Mouse (Mus musculus) midbrain, postnatal 0 days (tissue): ENCODE data around the gene Megf11. TPM values are rescaled to one million over a fixed set of nuclear protein-coding genes. Genes with fewer than 3 reads are reported as not detected.
A peak's percentile ranks its signal among the peaks of the same experiment; 100 is the strongest.

Source experiments
- ATAC-seq: fragments of 200-750 bp; cut with Nextera tagmentation; 2 replicates; pipeline ENCODE4 v1.8.0; 2017; ENCODE audit warnings: moderate number of reproducible peaks, mild to moderate bottlenecking, moderate TSS enrichment, moderate library complexity; ENCODE audit not compliant: low FRiP score
- DNase-seq: peaks from one replicate; pipeline ENCODE4 v3.0.0-alpha.2; 2015; ENCODE audit warnings: low spot score
- H3K27ac ChIP-seq: fragments of 300-500 bp; sonication (generic); 2 replicates; pipeline ENCODE4 v1.5.1; 2014; ENCODE audit warnings: low read depth, mild to moderate bottlenecking, low read length, mixed read lengths
- H3K27me3 ChIP-seq: fragments of 300-500 bp; sonication (generic); 2 replicates; pipeline ENCODE4 v1.6.1; 2014; ENCODE audit warnings: low read length, control low read depth, mixed read lengths; ENCODE audit not compliant: insufficient read depth
- H3K36me3 ChIP-seq: fragments of 300-500 bp; sonication (generic); 2 replicates; pipeline ENCODE4 v1.6.1; 2014; ENCODE audit warnings: low read length, control low read depth, mixed read lengths; ENCODE audit not compliant: insufficient read depth
- H3K4me1 ChIP-seq: fragments of 300-500 bp; sonication (generic); 2 replicates; pipeline ENCODE4 v1.6.1; 2014; ENCODE audit warnings: mild to moderate bottlenecking, control low read depth, antibody characterized with exemption, low read length, mixed read lengths; ENCODE audit not compliant: insufficient read depth
- H3K4me2 ChIP-seq: fragments of 300-500 bp; sonication (generic); 2 replicates; pipeline ENCODE4 v1.6.1; 2014; ENCODE audit warnings: low read depth, mild to moderate bottlenecking, low read length, mixed read lengths; ENCODE audit not compliant: poor library complexity, severe bottlenecking
- H3K4me3 ChIP-seq: fragments of 300-500 bp; sonication (generic); 2 replicates; pipeline ENCODE4 v1.5.1; 2014; ENCODE audit warnings: low read depth, mild to moderate bottlenecking, low read length, moderate library complexity
- H3K9ac ChIP-seq: fragments of 300-500 bp; sonication (generic); replicated peaks from 2 replicates; pipeline ENCODE4 v1.6.1; 2014; ENCODE audit warnings: mild to moderate bottlenecking, low read length, moderate library complexity, mixed read lengths; ENCODE audit not compliant: poor library complexity, severe bottlenecking
- H3K9me3 ChIP-seq: fragments of 300-500 bp; sonication (generic); 2 replicates; pipeline ENCODE4 v1.6.1; 2016; ENCODE audit warnings: low read length, control low read depth
- CTCF ChIP-seq: IDR thresholded peaks from 2 replicates; pipeline ENCODE4 v1.5.1; 2016; ENCODE audit warnings: antibody characterized with exemption, mild to moderate bottlenecking
- WGBS: fragments of 180-500 bp; shearing (Covaris S2); extraction: QIAGEN DNeasy Blood & Tissue Kit; methylation state at CpG from one replicate; pipeline ENCODE4 v1.1.7; 2014; 5-methylcytosine and 5-hydroxymethylcytosine counted together
- polyA plus RNA-seq: library from polyadenylated mRNA; unstranded; fragments of >200 nt; fragmentation: Nextera tagmentation; extraction: Ambion mirVana; gene quantifications from 2 replicates; pipeline ENCODE4 v1.2.1, GENCODE M21; 2015
- total RNA-seq: library from RNA; depleted of rRNA; stranded (reverse); fragments of >200 nt; gene quantifications from 2 replicates; pipeline ENCODE4 v1.2.3, GENCODE M21; 2014

Gene Megf11
- total and polyA plus RNA-seq, 2 experiments from 2014 or later, result 17.7 to 41.8 TPM

GRCm38 (mm10) chr9:64447522-64447921 lies 62.1 kb downstream of the Megf11 start:
- H3K9me3 ChIP-seq, result no peaks in the 10 kb centered on the region
- peak overlapping the region; percentile 32; the same call in 1 of the 2 replicates for H3K27ac ChIP-seq
- H3K4me1 ChIP-seq, result peaks cover 6% of the 10 kb centered on the region; the same call in 1 of the 2 replicates
- H3K4me2 ChIP-seq, result no peak overlapping the region
- peak; percentile 38 for DNase-seq
- WGBS, result 35% methylated on average over 6 of the region's 6 CpGs
- TF ChIP-seq CTCF, result no peak
- H3K9ac ChIP-seq, result no peak overlapping the region; the same call in 1 of the 2 replicates
- H3K36me3 ChIP-seq, result no peaks in the 10 kb centered on the region
- H3K4me3 ChIP-seq, result no peak overlapping the region
- no peaks in the 10 kb centered on the region for H3K27me3 ChIP-seq
- ATAC-seq, result no peak

GRCm38 (mm10) chr9:64452769-64453168 lies 67.3 kb downstream of the Megf11 start:
- no peak for TF ChIP-seq CTCF
- no peak overlapping the region for H3K27ac ChIP-seq
- no peaks in the 10 kb centered on the region for H3K27me3 ChIP-seq
- no peak overlapping the region for H3K4me3 ChIP-seq
- H3K9me3 ChIP-seq, result no peaks in the 10 kb centered on the region
- H3K4me1 ChIP-seq, result peaks cover 5% of the 10 kb centered on the region; the same call in 1 of the 2 replicates
- H3K36me3 ChIP-seq, result no peaks in the 10 kb centered on the region
- WGBS, result 82% methylated on average over 5 of the region's 5 CpGs
- no peak for ATAC-seq
- no peak overlapping the region for H3K4me2 ChIP-seq
- H3K9ac ChIP-seq, result no peak overlapping the region
- no peak for DNase-seq

- peaks cover 5% of the 10 kb centered on the region; the same call in 1 of the 2 replicates for H3K4me1 ChIP-seq
- H3K9ac ChIP-seq, result no peak overlapping the region
- H3K36me3 ChIP-seq, result no peaks in the 10 kb centered on the region
- H3K9me3 ChIP-seq, result no peaks in the 10 kb centered on the region
- no peaks in the 10 kb centered on the region for H3K27me3 ChIP-seq
- no peak for DNase-seq
- no peak overlapping the region for H3K4me2 ChIP-seq
- WGBS, result 92% methylated on average over 4 of the region's 4 CpGs
- no peak for ATAC-seq
- TF ChIP-seq CTCF, result no peak
- H3K4me3 ChIP-seq, result no peak overlapping the region
- no peak overlapping the region for H3K27ac ChIP-seq
These were observed 68.8 kb downstream of the Megf11 start for GRCm38 (mm10) chr9:64454196-64454595.

GRCm38 (mm10) chr9:64455910-64456309 lies 70.5 kb downstream of the Megf11 start:
- Histone ChIP-seq H3K9ac (no peak overlapping the region), H3K4me1 (peaks cover 5% of the 10 kb centered on the region; the same call in 1 of the 2 replicates), H3K9me3 (no peaks in the 10 kb centered on the region), H3K4me3 (no peak overlapping the region), H3K27me3 (peaks cover 3% of the 10 kb centered on the region; the same call in 1 of the 2 replicates), H3K4me2 (peak overlapping the region; percentile 24; the same call in 1 of the 2 replicates), H3K36me3 (no peaks in the 10 kb centered on the region), H3K27ac (no peak overlapping the region)
- DNase-seq (no peak), ATAC-seq (no peak)
- TF ChIP-seq CTCF, result no peak
- 3% methylated on average over 9 of the region's 9 CpGs for WGBS

- no peak overlapping the region for H3K4me3 ChIP-seq
- no peak overlapping the region for H3K27ac ChIP-seq
- WGBS, result 74% methylated on average over 7 of the region's 7 CpGs
- no peak overlapping the region for H3K9ac ChIP-seq
- no peak for TF ChIP-seq CTCF
- H3K36me3 ChIP-seq, result no peaks in the 10 kb centered on the region
- peaks cover 5% of the 10 kb centered on the region; the same call in 1 of the 2 replicates for H3K4me1 ChIP-seq
- peaks cover 4% of the 10 kb centered on the region; the same call in 1 of the 2 replicates for H3K27me3 ChIP-seq
- ATAC-seq (no peak), DNase-seq (no peak)
- no peak overlapping the region for H3K4me2 ChIP-seq
- no peaks in the 10 kb centered on the region for H3K9me3 ChIP-seq
These were observed 72.2 kb downstream of the Megf11 start for GRCm38 (mm10) chr9:64457596-64457995.

- no peak overlapping the region for H3K27ac ChIP-seq
These were observed 76.3 kb downstream of the Megf11 start for GRCm38 (mm10) chr9:64461568-64462308.

More at GRCm38 (mm10) chr9:64461568-64462308, 76.3 kb downstream of the Megf11 start:
- 76% methylated on average over 16 of the region's 16 CpGs for WGBS
- TF ChIP-seq CTCF, result no peak
- Histone ChIP-seq H3K4me2 (no peak overlapping the region), H3K4me1 (no peaks in the 10 kb centered on the region), H3K27me3 (peaks cover 4% of the 10 kb centered on the region; the same call in 1 of the 2 replicates), H3K9ac (no peak overlapping the region), H3K36me3 (no peaks in the 10 kb centered on the region), H3K9me3 (no peaks in the 10 kb centered on the region), H3K4me3 (no peak overlapping the region)
- DNase-seq (peak; percentile 44), ATAC-seq (no peak)
